Mouse (Mus musculus) cerebellum, postnatal 36 days (tissue): ENCODE data around the gene Pif1.

Experiments used
- DNase-seq, 2 experiments: peaks; one replicate each; pipeline ENCODE4 v3.0.0; 2021 to 2022; ENCODE audit warnings: mixed read lengths in 2 of 2

The Pif1 gene

GRCm38 (mm10) chr9:65640838-65641410, 54.0 kb downstream of the Pif1 start:
- no peak for DNase-seq

DNA sequence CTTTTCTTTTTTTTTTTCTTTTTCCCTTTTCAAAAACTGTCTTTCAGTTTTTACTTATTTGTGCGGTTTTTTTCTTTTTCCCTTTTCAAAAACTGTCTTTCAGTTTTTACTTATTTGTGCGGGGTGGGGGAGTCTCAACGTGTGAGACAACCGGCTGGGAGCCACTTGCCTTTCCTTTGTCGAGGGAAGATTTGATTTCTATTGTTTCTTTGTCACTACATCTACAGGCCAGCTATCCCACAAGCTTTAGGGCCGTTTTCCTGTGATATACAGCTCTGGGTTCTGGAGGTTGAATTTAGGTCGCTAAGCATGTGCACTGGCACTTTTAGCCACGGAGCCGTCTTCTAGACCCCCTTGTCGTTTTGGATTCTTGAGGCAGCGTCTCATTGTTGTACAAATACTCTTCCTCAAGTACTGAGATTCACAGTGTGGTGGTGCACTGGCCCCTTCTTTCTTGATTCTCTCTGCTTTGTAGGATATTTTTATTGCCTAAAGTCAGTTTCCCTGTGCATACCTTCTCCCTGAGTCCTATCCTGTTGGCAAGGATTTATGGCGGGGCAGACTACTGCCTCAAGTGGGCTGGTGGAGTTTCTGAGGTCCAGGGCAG, 54.6 kb downstream of the Pif1 start:
- no peak for DNase-seq

GRCm38 (mm10) chr9:65642546-65642945, 55.6 kb downstream of the Pif1 start:
- no peak for DNase-seq

GRCm38 (mm10) chr9:65644960-65645359, 58.0 kb downstream of the Pif1 start:
- DNase-seq, result no peak
